Mouse (Mus musculus): Measurements from ENCODE around the gene Cdh6.

The Cdh6 gene

DNA sequence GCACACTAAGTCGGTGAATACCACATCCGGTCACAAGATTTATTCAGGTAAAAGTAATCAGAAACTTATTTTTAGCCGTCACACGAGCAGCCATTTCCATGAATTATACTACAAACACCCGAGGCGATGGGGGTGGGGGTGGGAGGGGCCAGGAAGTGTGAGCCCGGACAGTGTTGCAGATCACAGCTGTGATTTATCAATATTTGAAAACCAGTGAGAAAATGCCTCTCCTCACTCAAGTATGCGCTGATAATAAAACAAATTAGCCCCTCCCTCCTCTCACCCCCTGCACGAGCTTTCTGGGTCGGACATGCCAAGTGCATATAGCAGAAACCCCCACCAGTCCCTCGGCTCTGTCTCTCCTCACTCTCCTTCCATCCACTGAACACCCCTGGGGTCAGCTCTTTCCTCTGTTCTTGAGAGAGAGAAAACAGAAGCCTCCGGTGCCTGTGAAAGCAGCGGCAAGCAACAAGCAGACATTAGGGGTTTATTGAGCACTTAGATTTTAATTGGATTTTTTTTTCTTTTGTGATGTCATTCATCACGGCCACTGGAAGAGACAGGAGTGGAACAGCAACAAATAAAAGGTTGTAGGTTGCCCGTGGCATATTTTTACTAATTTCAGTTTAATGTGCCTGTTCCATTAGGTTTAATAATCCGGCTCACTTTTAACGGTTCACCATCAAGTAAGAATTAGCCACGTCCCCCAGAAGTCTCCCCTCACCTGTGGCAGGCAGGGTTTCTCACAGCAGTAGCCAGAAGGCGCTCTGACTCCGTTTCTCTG is 105.9 kb downstream of the Cdh6 start:
- in situ Hi-C loops (cut with MboI, MseI), result no loop called here

- in situ Hi-C loops (cut with MboI, MseI), result no loop called here
Observed at GRCm38 (mm10) chr15:13066765-13067164, 106.7 kb downstream of the Cdh6 start.

DNA sequence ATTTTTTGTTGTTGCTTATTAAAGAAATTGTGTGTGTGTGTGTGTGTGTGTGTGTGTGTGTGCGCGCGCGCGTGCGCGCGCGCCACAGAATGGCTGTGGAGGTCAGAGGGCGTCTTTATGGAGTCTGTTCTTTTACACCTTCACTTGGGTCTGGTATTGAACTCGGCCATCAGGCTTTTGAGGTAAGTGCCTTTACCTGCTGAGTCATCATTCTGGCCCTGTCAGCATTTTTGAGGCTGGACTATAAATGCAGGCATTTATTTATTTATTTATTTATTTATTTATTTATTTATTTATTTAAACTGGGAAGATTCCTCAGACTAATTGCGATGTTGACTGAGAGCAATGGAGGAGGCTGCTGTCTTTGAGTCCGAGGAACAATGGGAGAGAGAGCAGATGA is 109.8 kb downstream of the Cdh6 start:
- in situ Hi-C loops (cut with MboI, MseI), result no loop called here

GRCm38 (mm10) chr15:13057728-13058127 is 115.7 kb downstream of the Cdh6 start:
- in situ Hi-C loops (cut with MboI, MseI), result no loop called here

DNA sequence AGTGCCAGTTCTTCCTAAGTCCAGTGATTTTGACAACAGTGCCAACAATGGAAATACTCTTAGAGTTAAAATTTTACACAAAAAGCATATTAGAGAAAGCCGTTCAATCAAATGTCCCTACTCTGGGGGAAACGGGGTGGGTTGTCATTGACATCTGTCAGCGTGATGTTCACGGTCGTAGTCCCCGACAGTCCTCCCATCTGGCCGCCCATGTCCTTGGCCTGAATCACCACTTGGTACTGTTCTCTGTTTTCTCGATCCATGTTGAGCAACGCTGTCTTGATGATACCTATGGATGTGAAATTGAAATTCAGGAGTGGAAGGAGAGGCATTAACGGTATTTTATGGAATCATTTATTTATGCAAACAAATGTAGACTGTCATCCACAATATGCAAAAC is 116.2 kb downstream of the Cdh6 start:
- in situ Hi-C loops (cut with MboI, MseI), result no loop called here

- in situ Hi-C loops (cut with MboI, MseI), result no loop called here
Observed at GRCm38 (mm10) chr15:13047910-13048309, 125.6 kb downstream of the Cdh6 start.

GRCm38 (mm10) chr15:13034436-13034835 is 139.0 kb downstream of the Cdh6 start:
- in situ Hi-C loops (cut with MboI, MseI), result no loop called here

- in situ Hi-C loops (cut with MboI, MseI), result no loop called here
Observed at GRCm38 (mm10) chr15:13030641-13031040, 142.8 kb downstream of the Cdh6 start.

DNA sequence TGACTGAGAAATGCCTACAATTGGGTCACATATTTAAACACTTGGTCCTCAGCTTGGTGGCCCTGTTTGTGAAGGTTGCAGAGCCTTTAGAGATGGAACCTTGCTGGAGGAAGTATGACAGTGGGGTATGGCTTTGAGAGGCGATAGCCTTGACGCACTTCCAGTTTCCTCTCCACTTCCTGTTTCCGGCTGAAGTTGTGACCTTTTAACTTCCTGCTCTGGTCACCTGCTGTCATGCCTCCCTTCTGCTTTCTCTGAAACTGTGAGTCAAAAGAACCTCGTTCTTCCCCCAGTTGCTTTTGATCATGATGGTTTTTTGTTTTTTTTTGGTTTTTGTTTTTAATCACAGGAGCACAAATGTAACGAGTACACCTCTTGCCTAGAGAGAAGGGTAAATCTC is 146.0 kb downstream of the Cdh6 start:
- in situ Hi-C loops (cut with MboI, MseI), result loop anchor here in 1 of 2 experiments (10.0 kb wide), 1 partner anchor 993 kb away; no protein-coding TSS in a partner anchor

DNA sequence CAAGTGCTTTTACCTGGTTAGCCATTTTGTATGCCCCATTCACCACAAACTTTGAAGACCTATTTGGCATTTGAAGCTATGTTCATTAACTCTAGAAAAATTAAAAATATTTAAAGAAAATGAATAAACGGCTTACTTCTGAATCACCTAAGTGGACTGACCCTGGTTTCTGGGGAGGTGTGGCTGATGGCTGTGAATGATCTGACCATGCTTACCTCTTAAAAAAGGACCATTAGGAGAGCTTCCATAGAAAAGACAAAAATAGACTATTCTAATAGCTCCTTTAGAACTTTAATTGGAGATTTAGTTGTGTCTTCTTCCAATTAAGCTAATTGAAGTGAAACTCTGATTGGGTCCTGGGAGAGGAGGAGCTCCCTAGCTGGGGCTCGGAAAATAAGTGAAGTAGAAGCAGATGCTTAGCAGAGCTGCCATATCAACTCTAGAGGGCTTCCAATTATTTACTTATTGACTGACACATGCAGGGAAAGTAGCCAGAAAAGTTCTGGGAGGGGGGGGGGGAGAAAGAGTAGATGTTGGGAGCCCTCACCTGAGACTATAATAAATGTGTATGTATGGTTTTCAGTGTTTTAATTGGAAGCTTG is 156.6 kb downstream of the Cdh6 start:
- in situ Hi-C loops (cut with MboI, MseI), result no loop called here

DNA sequence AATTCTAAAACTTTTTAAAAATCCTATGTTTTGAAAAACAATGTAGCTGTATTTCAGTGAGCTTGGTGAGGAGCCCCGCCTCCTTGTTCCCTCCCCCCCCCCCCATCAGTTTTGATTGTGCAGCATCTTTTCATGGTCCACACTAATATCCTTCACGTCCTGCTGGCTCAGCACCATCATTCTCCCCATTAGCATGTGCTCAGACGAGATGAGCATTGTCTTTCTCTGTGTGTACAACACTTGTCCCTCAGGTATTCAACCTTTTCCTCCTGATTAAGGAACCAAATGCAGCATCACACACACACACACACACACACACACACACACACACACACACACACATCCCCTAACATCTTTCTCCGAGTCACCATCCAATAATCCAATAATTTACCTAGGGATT is 164.7 kb downstream of the Cdh6 start:
- in situ Hi-C loops (cut with MboI, MseI), result no loop called here

- in situ Hi-C loops (cut with MboI, MseI), result no loop called here
Observed at GRCm38 (mm10) chr15:13005934-13006333, 167.5 kb downstream of the Cdh6 start.

DNA sequence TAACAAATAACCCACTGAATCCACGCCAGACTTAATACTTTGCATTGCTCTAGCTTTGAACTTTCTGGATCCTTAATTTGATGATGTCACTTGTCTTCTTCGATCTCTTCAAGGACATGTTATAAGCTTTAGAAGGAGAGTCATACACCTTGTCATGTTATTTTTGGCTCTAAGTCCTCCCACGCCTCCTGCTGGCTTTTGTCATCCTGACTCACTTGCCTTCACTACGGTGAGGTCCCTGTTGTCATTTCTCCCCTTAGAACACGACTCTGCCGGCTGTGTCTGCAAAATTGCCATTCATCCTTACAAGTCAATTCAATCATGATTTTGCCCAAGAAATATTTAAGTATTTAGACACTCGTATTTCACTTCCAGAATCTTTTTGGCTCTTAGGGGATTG is 171.9 kb downstream of the Cdh6 start:
- in situ Hi-C loops (cut with MboI, MseI), result no loop called here

GRCm38 (mm10) chr15:12994563-12995359 is 178.7 kb downstream of the Cdh6 start:
- in situ Hi-C loops (cut with MboI, MseI), result no loop called here

Data from T-helper 17 cell (primary cell).